Comparison of ENCODE assay signal across 15 mouse cellular contexts in the genomic region with DNA sequence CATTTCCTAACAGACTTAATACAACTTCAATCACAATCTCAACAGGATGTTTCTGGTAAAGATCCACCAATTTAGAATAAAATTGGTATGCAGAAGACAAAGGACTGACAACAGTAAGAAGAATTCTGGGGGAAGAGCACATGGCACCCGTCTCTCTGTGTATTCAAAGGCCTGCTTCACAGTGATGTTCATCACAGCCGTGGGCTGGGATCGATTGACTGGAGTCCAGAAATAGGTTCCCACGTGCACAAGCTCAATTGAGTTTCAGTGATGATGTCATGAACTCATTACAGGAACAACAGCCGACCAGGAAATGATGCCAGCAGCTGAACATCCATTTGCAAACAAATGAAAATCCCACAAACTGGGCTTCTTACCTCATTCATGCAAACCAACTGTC.
DNase-seq lines count a peak whose midpoint lies in the region; ATAC-seq and TF ChIP-seq lines count a peak whose summit lies in the region.
"Had no signal": no experiment of that assay in that cellular context is flagged by ENCODE, and none has a peak within 500 bp of the region (broad histone marks: within the 10 kb centered on the region; RNA-seq: fewer than 3 reads in every experiment).

No protein-coding gene starts in this region.

- no peak for ATAC-seq in hindbrain, postnatal 0 days
- peak; percentile 53; the same call in 1 of the 2 replicates for ATAC-seq in forebrain, postnatal 0 days
- ATAC-seq: intestine, embryonic 16.5 days; midbrain, embryonic 13.5 days had no signal

- no peaks in the 10 kb centered on the region for H3K27me3 ChIP-seq in hindbrain, postnatal 0 days (ENCODE audit: insufficient read depth, low read length)
- no peaks in the 10 kb centered on the region for H3K27me3 ChIP-seq in hindbrain, embryonic 10.5 days (ENCODE audit: insufficient read depth, poor library complexity, severe bottlenecking)
- H3K27me3 ChIP-seq in forebrain, postnatal 0 days (ENCODE audit: insufficient read depth, low read length), result no peaks in the 10 kb centered on the region
- H3K27me3 ChIP-seq: embryonic facial prominence, embryonic 12.5 days; heart, embryonic 15.5 days; hindbrain, embryonic 12.5 days; midbrain, embryonic 13.5 days had no signal

- peak; percentile 34 for DNase-seq in hindbrain, postnatal 0 days (ENCODE audit: low spot score)
- no peak for DNase-seq in hindbrain, embryonic 10.5 days (ENCODE audit: low spot score)
- DNase-seq in right cerebral cortex, adult 2 months (ENCODE audit: low spot score in 2 of 2), result peak; percentile 21 to 26
- no peak for DNase-seq in right cerebral cortex, postnatal 14 days
- DNase-seq in forebrain, postnatal 0 days, result peak; percentile 46
- no peak for DNase-seq in urinary bladder, adult 2 months (ENCODE audit: low spot score)
- DNase-seq in kidney, postnatal 25 days, result no peak
- DNase-seq: cerebellum, adult 11-12 months; lung, adult 2 months had no signal

- H3K27ac ChIP-seq in hindbrain, postnatal 0 days, result no peak overlapping the region
- H3K27ac ChIP-seq in hindbrain, embryonic 10.5 days, result no peak overlapping the region
- no peak overlapping the region for H3K27ac ChIP-seq in forebrain, postnatal 0 days (ENCODE audit: low read depth, low read length)
- H3K27ac ChIP-seq: embryonic facial prominence, embryonic 12.5 days; heart, embryonic 15.5 days; hindbrain, embryonic 12.5 days; kidney, postnatal 0 days; midbrain, embryonic 13.5 days had no signal

- no peaks in the 10 kb centered on the region for H3K4me1 ChIP-seq in hindbrain, postnatal 0 days (ENCODE audit: insufficient read depth, low read length)
- no peaks in the 10 kb centered on the region for H3K4me1 ChIP-seq in hindbrain, embryonic 10.5 days (replicated peaks)
- H3K4me1 ChIP-seq in forebrain, postnatal 0 days (ENCODE audit: insufficient read depth), result no peaks in the 10 kb centered on the region
- H3K4me1 ChIP-seq: embryonic facial prominence, embryonic 12.5 days; heart, embryonic 15.5 days; hindbrain, embryonic 12.5 days; midbrain, embryonic 13.5 days had no signal

- H3K4me3 ChIP-seq in hindbrain, postnatal 0 days (ENCODE audit: low read length), result no peak overlapping the region
- H3K4me3 ChIP-seq in hindbrain, embryonic 10.5 days, result no peak overlapping the region
- no peak overlapping the region for H3K4me3 ChIP-seq in forebrain, postnatal 0 days (ENCODE audit: low read depth, low read length)
- H3K4me3 ChIP-seq: embryonic facial prominence, embryonic 12.5 days; heart, embryonic 15.5 days; hindbrain, embryonic 12.5 days; midbrain, embryonic 13.5 days had no signal

- H3K9ac ChIP-seq in hindbrain, postnatal 0 days (replicated peaks; ENCODE audit: low read length), result no peak overlapping the region
- H3K9ac ChIP-seq in forebrain, postnatal 0 days, result no peak overlapping the region
- H3K9ac ChIP-seq: embryonic facial prominence, embryonic 12.5 days; heart, embryonic 15.5 days; hindbrain, embryonic 12.5 days; midbrain, embryonic 13.5 days had no signal

- H3K36me3 ChIP-seq in hindbrain, postnatal 0 days (ENCODE audit: insufficient read depth, low read length), result no peaks in the 10 kb centered on the region
- H3K36me3 ChIP-seq in hindbrain, embryonic 10.5 days, result no peaks in the 10 kb centered on the region
- no peaks in the 10 kb centered on the region for H3K36me3 ChIP-seq in forebrain, postnatal 0 days (ENCODE audit: insufficient read depth)
- H3K36me3 ChIP-seq: embryonic facial prominence, embryonic 12.5 days; heart, embryonic 15.5 days; hindbrain, embryonic 12.5 days; midbrain, embryonic 13.5 days had no signal

- TF ChIP-seq CTCF in hindbrain, postnatal 0 days (IDR thresholded peaks at IDR 0.05; ENCODE audit: low read depth), result no peak
- no peak for TF ChIP-seq CTCF in forebrain, postnatal 0 days (IDR thresholded peaks at IDR 0.05; ENCODE audit: low read depth)

- no peak overlapping the region for H3K4me2 ChIP-seq in hindbrain, postnatal 0 days (ENCODE audit: low read depth, low read length)
- H3K4me2 ChIP-seq in forebrain, postnatal 0 days (ENCODE audit: low read depth), result no peak overlapping the region
- H3K4me2 ChIP-seq: embryonic facial prominence, embryonic 12.5 days; heart, embryonic 15.5 days; hindbrain, embryonic 12.5 days; midbrain, embryonic 13.5 days had no signal

- no peaks in the 10 kb centered on the region for H3K9me3 ChIP-seq in hindbrain, postnatal 0 days (ENCODE audit: low read length)
- H3K9me3 ChIP-seq in hindbrain, embryonic 10.5 days, result no peaks in the 10 kb centered on the region
- no peaks in the 10 kb centered on the region for H3K9me3 ChIP-seq in forebrain, postnatal 0 days (ENCODE audit: low read length)
- H3K9me3 ChIP-seq: embryonic facial prominence, embryonic 12.5 days; heart, embryonic 15.5 days; hindbrain, embryonic 12.5 days; midbrain, embryonic 13.5 days had no signal

- 38% methylated on average over 5 of the region's 5 CpGs for WGBS in hindbrain, postnatal 0 days
- 78% methylated on average over 5 of the region's 5 CpGs for WGBS in hindbrain, embryonic 10.5 days
- 16% methylated on average over 5 of the region's 5 CpGs for WGBS in forebrain, postnatal 0 days

Comparison
In these comparisons a context has a peak if more than half of its experiments do, and no peak if none do; other contexts are left out.
1. DNase-seq: peak in hindbrain, postnatal 0 days (single experiment), right cerebral cortex, adult 2 months (2 of 2) and forebrain, postnatal 0 days (single experiment); none in hindbrain, embryonic 10.5 days (single experiment), right cerebral cortex, postnatal 14 days (single experiment), urinary bladder, adult 2 months (single experiment) and kidney, postnatal 25 days (0 of 2).